Mouse (Mus musculus): Measurements from ENCODE around the gene Pde1b.

GRCm38 (mm10) chr15:103500723-103501122 lies 2.1 kb upstream of the Pde1b start:
- TF ChIP-seq CTCF (IDR thresholded peaks at IDR 0.05; ENCODE audit: low read depth, low read length) (no peak), POLR2A (IDR thresholded peaks at IDR 0.05; ENCODE audit: insufficient read depth, low read length) (no peak), EP300 (IDR thresholded peaks at IDR 0.05; ENCODE audit: insufficient read depth, low read depth, low read length) (no peak)
